Mouse (Mus musculus): ENCODE data around the gene Arg1. TPM values are rescaled to one million over a fixed set of nuclear protein-coding genes. Genes with fewer than 3 reads are reported as not detected.

The Arg1 gene
- total RNA-seq (2023): not detected

GRCm38 (mm10) chr10:24926962-24927720 lies at the start of gene Arg1:
Gene Arg1, minus strand, starts transcription at chr10:24927484.

GRCm38 (mm10) chr10:24869760-24870290 lies 57.5 kb downstream of the Arg1 start, which contains the start of gene Med23:
Gene Med23, plus strand, starts transcription at chr10:24869986.

Other genes starting within 250 kb of the Arg1 start
- gene Enpp1, start 215.3 kb downstream of the Arg1 start, total RNA-seq (2023): 1 to 10 TPM; 6.8 to 7.0 TPM
- gene Enpp3, start 84.7 kb downstream of the Arg1 start, total RNA-seq (2023): not detected
- gene Med23, start 57.5 kb downstream of the Arg1 start, total RNA-seq (2023): 10 to 100 TPM; 39.5 to 42.3 TPM